Mouse (Mus musculus) cerebellum, adult 9-10 months (tissue): Measurements from ENCODE around the gene Tnni1.

Experiments
- DNase-seq: peaks from one replicate; pipeline ENCODE4 v3.0.0; 2022

The Tnni1 gene

DNA sequence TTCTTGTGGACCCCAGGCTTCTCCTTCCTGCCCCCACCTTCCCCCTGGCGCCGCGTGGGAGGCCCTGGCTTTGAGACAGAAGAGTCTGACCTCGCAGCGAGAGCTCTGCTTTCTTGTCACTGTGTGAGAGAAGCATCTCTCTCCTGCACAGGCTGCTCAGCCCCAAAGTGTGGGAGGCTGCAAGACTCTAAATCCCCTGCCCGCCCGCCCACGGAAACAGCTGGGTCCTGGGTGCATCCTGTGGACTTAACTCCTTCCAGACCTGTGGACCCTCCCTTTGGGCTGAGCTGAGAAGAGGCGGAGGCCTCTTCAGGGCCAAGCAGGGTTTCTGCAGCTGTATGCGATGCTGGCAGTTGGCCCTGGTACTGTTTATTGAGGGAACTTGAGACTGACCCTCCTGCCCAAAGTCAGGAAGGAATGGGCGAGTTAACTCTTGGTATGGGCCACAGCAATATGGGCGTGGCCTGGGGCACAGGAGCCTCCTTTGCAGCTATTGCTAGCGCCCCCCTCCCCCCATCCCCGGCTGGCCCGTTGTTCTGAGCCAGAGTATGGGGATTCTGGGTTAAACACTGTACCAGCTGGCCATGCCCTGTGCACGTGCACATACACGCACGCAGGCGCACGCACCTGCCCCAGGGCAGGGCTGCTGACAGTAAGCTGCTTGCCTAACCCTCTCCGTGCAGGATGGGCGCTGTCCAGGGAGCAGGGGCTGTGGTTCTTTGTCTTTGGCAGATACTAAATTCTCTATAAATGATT lies at the start of gene Tnni1:
Gene Tnni1, plus strand, starts transcription at position 655 of the 756 bp plus-strand sequence.
- no peak for DNase-seq

DNA sequence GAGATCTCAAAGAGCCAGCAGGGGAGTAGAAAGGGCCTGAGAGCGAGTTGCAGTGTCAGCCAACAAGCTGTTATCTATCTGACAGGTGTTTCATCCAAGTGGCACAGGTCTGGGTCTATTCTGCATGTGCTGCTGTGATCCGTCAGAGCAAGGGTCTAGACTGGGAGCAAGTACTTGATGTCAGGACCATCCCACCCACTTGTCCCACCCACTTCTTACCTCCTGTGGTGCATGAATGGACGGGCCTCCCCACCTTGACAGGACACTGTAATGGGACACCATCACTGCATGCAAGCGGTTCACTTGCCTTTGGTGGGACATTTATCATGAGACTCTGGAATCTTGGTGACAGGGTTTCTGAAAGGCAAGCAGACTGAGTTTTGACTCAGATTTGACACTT lies 49.4 kb upstream of the Tnni1 start:
- DNase-seq: no peak

DNA sequence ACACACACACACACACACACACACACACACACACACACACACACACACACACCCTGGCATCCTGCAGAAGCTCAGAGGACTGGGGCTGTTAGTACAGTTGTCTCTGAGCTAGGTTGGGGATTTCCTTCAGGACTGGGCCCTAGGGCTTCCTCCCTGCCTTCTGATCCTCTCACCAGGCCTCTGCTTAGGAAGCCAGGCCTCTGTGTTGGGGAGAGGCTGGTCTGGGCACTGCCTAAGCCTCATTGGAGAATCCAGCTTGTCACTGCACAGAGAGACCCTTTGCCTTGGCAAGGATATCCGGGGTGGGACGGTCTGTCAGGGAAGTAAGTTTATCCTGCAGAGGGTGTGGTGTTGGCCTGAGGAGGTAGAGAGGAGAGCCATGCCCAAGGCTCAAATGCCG lies 48.9 kb upstream of the Tnni1 start:
- no peak for DNase-seq

DNA sequence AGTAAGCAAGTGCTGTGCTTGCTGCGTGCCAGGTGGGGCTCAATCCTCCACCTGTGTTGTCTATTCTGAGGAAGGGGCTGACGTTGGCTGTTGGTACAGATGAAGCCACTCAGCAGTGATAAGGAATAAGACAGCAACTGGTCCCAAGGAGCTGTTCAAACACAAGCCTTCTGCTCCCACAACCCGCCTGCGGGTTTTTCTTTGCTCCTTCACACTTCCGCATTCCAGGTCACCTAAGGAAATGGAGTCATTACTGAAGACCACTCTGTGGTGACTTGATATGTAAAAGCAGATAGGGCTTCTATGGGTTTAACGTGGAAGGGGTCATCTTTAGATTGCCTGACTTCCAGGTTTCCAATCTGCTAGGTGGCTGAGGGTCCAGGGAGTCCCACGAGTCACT lies 47.8 kb upstream of the Tnni1 start:
- DNase-seq: no peak

DNA sequence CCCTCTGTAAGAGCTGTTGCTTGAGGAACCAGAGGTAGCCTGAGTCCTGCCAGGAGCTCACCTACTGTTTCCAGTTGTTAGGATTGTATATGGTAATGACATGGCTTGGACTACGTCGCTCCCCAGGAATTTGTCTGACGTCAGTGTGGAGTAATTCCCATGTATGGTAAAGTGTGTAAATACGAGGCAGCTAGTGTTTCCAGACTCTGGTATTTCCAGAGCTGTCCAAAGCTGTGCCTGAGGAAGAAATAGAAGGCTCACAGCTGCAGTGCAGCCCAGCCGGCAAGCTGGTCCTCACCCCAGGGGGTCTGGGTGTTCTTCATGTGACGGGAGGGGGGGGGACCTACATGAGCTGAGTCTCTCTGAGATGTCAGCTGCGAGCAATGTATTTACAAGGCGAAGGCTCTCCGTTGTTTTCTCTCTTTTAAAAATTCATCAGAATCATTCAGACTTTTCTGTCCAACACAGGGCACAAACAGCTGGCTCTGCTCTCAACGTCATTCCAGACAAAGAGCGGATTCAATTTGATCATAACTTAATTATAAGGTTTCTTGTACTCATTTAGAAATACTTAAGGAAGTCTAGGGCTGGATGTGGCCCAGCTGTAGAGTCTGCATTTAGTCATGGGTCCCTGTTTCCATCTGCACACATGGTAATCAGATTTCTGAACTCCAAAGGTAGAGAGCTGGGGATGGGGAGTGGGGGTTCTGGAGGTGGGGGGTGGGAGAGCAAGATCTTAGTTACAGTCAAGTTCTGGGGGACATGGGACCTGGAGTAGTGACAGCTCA lies 47.1 kb upstream of the Tnni1 start:
- no peak for DNase-seq

DNA sequence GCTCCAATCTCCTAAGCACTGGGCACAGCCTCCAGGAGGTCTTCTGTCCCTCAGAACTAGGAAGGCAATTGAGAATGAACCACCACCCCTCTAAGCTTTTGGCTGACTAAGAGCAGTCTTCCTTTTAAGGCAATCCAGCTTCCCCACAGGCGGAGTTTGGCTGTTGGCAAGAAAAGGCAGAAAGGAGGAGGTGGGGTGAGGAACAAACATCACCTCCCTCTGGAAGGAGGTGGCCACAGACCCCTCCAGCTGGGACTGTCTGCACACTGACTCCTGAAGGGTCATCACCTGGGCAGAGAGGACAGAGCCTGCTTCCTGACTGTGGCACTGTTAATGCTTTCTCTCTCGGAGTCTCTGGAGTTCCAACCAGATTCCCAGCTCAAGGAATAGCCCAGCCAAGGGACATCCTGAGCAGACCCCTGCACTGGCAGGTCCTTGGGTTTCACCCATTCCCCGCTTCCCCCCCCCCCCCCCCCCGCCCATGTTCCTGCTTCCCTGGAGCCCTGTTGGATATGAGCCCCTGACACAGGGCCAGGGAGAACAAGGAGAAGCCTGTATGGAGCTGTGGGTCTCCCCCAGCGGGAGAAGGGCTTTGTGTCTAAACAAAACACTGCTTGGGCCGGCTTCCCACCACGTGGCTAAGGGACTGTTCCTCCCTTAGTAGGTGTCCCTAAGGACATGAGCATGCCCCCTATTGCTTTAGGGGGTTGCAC lies 44.9 kb upstream of the Tnni1 start:
- peak; percentile 36 for DNase-seq

DNA sequence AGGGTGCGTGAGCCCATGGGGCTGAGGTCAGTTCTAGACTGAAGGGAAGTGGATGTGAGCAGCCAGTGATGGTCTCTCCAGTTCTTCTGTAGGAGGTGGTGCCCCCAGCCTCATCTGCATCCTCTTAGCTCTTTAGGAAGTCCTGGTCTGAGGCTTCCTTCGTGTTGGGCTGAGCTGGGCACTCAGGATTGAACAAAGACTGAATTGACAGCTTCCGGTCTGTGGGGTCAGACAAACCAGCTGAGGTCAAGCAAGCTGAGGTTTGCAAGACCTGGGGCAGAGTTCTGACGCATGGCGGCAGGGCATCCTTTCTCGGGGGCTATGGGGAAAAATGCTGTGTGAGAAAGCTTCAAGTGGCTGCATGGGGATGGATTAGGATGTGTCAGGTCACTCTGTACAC lies 43.8 kb upstream of the Tnni1 start:
- no peak for DNase-seq

DNA sequence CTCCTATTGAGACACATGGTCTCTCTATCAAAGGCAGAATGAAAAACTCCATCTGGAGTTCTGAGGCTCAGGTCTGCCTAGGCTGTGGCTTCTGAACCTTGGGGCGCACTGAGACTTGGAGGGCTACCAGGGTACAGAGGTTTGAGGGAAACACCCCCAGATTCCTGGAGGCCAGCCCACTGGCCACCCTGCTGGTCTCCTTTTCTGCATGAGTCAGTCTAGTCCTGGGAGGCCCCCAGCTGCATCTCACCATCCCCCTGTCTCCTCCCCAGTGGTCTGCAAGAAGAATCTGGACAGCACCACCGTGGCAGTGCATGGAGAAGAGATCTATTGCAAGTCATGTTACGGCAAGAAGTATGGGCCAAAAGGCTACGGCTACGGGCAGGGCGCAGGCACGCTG lies 34.2 kb upstream of the Tnni1 start:
- DNase-seq: no peak

DNA sequence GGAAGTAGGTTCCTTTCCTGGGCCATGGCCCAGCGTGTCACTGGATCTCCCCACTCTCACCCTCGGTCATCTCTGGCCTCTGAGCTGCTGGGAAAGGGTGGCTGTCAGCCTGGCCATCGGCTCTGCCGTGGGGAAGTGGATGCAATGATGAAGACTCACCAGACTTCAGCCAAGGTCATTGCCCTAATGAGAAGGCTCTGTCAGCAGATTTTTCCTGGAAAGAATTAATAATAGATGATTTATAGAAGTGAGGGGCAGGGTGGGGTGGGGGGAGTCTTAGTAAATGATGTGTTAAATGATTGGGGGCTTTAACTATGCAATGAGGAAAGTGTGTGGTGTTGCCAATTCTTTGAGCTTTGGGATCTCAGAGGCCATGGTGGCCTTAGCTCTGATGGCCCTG lies 33.0 kb upstream of the Tnni1 start:
- no peak for DNase-seq

DNA sequence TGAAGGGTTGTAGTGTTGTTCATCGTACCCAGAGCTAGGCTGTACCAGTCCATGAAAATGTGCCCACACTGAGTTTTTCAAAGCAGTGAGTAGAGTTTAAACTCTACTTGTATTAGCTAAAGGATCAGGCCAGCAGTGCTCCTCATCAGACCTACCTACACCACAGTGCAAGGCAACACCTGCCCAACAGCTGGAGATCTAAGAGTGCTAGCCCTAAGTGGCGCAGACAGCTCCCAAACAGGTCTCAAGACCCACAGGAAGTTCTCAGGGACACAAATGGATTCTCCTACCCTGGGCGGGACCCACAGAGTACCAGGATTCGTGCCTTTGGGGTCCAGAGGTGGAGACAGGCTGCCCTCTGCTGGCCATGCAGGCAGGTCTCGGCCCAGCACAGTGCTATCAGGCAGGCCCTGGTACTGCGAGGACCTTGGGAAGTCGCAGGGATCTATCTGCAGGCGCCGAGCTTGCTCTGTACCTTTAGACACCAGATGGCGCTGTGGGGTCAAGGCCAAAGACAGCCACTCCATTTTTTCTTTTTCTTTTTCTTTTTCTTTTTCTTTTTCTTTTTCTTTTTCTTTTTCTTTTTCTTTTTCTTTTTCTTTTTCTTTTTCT lies 26.4 kb upstream of the Tnni1 start:
- DNase-seq: peak; percentile 79

DNA sequence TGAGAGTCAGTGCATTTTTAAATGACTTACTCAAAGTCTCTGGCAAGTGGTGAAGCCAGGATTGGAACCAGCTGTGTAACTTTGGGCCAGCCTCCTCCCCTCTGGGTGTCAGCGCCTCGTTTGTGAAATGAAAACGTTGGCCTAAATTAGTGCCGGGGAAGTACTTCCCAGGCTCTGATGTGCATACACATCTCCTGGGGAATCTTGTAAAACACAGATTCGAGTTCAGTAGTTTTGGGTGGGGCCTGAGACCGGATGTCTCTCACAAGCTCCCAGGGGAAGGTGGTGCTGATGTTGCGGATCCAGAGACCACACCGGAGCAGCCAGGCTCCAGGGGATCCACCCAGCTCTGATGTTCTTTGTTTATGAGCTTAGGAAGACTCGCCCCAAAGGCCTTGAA lies 23.9 kb upstream of the Tnni1 start:
- DNase-seq: no peak

DNA sequence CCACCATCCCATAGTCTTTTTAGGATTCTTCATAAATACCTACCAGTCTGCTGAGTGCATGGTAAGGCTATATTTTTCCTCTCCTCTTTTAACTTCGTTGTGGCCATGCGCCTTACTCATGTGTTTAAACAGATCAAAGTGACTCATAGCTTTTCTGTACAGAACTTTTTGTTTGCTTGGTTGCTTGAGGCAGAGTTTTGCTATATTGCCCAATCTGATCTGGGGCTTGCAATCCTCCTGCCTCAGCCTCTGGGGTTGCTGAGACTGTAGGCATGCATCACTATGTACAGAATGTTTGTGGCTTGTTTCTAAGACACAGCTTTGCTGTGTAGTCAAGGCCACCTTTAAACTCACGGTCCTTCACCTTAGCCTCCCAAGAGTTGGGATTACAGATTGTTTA lies 23.3 kb upstream of the Tnni1 start:
- no peak for DNase-seq

DNA sequence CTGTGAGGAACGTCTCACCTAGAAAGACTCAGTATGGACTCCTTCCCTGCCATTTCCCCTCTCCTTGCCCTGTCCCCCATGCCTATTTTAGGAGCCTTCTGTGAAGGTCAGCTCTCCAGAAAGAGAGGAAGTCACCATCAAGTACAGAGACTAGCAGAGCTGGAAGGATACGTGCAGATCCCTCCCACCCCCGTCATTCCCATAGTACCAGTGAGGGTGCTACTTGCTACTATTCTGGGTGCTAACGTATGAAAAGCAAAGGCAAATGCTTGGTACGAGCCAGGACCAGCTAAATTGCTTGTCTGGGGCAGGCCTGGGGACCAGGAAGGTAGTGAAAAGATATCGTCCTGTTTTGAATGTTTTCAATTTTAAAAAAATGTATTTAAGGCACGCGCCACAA lies 21.9 kb upstream of the Tnni1 start:
- DNase-seq: no peak

DNA sequence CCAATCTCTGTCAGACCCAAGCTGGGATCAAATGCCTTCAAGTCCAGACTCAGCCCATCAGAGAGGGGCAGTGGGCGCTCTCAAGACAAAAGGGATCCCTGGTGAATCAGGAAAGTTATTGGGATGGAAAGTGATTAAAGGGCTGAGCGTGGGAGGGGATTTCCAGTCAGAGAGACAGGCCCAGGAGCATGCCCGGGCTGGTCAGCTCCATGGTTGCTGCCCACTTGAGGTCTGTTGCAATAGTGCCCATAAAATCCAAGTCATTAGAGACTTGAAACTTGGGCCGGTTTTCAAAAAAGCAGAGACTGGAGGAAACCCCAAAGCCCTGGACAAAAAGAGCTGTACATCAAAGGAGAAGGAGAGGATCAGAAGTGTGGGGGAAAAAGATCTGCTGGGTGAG lies 19.5 kb upstream of the Tnni1 start:
- DNase-seq: no peak

DNA sequence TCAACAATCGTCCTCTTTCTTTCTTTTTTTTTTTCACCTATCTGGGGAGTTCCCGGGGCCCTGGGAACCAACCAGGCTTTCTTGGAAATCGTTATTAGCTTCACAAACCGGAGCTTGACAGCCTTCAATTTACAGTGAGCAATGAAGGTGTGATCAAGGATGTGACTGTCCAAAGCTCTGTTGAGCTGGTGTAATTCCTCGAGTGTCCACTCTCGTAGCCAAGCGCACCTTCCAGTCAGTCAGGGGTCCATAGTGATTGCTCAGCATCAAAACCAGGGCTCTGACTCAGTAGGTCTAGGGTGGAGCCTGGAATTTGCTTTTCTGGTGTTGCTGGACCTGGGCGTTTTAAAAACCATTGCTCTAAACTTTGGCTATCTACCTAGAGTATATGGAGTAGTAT lies 19.0 kb upstream of the Tnni1 start:
- DNase-seq: no peak

DNA sequence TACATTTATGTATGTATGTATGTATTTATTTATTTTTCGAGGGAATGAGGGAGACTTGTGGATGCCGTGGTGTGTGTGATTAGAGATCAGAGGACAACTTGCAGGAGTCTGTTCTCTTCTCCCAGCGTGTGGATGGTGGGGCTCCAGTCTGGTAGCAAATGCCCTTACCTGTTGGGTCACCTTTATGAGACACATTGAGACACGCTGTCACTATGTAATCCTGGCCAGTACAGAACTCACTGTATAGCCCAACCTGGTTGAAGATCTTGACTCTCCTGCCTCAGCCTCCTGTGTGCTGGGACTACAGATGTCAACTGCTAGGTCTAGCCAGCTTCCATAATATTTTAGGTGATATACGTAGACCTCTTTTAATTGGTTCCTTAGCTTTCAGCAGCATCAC lies 17.5 kb upstream of the Tnni1 start:
- DNase-seq: no peak

DNA sequence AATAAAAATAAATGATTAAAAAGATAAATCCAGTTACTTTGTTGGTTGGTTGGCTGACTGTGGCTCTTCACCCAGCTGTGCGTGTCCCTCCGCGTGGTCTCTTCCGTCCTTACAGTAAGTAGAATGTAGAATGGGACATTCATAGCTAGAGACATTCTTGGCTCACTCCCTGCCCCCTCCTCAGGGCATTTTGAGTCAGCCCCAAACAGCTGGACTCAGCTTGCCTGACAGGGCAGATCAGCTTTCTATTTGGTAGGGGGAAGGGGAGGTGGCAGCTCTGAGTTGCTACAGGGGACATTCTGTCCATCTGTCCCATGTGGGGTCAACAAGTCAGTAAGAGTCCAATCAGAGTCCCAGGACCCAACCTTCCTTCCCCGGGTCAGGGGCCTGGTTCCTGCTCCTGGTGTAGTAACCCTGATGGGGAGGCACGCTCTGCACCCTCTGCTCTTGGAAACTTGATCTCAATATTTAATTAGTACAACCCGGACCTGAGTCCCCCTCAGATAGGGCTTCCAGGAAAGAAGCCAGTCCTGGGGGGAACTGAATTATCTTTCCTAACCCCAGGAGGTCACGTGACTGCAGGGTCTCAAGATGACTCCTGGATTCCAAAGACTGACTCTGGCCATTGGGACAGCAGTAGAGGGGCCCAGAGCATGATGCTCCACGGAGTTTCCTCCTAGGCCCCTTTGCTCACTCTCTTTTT lies 15.6 kb upstream of the Tnni1 start:
- no peak for DNase-seq

DNA sequence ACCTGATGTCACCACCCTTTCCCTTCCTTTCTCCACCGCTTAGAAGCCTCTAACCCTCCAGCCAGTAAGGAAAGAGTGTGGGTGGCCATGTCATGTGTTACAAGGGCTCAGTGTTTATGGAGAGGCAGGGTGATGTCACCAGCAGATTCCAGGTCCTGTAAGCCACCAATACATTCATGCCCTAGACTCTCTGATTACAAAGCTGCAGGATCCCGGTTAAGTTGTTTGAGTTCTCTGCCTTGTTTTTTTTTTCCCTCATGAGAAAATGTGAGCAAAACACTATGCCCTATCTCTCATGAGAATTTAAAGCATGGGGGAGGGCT lies 15.1 kb upstream of the Tnni1 start:
- no peak for DNase-seq

DNA sequence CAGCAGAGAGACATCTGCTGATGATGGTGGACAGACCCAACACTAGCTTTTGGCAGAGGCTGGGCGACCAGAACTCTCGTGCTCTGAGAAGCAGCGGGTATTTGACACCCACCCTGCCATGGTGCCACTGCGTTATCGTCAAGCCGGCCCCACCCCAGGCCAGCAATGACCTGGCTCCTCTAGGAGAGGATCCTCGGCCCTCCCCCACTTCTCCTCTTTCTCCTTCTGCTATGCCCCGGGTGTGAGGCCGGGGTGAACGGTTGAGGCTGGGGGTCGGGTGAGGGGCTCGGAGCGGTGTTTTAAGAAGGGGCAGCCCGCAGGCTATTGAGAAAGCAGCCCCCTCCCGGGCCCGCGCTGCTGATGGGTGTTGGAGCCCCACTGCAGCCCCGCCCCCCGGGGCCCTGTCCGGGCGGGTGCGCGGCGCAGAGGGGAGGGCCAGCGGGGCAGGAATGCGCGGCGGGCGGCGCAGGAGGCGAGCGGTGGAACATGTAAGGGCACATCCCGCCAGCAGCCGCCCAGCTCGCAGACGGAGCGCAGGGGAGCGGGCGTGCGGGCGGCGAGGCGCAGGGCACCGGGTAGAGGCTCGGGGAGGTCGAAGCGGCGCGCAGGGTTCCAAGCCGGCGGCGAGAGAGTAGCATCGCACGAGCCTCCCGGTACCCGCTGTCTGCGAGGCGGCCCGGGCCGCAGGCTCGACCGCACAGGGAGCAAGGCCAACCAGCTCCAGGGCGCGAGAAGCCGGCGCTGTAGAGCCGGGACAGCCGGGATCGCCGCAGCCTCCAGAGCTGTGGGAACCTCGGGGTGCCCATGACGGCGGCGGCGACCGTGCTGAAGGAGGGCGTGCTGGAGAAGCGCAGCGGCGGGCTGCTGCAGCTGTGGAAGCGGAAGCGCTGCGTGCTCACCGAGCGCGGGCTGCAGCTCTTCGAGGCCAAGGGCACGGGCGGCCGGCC lies 13.3 kb upstream of the Tnni1 start, which contains the start of gene Phlda3:
Gene Phlda3, plus strand, starts transcription at position 475 of the 947 bp plus-strand sequence.
- DNase-seq: peak; percentile 14

DNA sequence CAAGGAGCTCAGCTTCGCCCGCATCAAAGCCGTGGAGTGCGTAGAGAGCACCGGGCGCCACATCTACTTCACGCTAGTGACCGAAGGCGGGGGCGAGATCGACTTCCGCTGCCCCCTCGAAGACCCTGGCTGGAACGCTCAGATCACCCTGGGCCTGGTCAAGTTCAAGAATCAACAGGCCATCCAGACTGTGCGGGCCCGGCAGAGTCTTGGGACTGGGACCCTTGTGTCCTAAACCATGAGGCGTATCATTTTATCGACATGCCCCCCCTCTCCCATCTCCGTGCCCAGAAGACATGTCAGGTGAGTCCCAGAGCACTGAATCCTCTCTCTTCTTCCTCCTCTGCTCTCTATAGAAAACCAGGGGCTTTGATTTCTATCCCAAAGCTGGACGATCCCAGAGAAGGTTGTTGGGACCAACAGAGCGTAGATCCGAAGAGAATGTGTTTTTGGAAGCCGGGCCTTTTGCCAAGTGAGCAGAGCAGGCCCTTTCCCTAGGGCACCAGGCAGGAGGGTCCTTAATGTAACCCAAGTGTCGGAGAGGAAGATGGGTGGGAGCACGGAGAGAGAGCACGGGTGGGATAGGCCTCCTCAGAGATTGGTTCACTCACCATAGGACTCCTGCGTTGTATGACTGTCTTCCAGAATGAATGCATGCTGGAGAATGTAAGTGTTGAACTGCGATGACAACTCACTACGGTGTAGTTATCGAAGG lies 12.5 kb upstream of the Tnni1 start:
- DNase-seq: no peak

DNA sequence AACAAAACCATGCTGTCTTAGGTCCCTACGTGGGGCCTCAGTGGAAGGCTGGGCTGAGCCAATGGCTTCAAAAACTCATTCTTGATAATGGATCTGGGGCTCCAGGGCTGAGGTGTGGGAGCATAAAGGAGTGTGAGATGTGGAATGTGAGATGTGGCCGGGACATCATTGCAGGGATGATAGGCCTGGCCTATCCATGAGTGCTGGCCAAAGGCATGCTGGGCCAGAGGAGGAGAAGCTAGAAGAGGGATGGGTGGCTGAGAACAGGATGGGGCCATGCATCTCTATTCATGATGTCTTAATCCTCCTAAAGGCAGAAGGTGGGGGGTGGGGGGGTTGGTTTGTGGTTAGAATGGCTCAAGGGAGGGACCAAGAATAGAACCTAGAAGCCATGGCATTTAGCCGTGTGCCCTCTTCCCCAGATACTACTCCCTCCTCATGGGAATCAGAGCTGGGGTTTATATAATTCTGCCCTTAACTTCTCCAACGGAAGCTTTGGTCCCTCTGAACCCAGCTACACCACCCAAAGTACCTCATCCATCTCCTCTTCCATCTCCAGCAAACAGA lies 11.8 kb upstream of the Tnni1 start:
- no peak for DNase-seq
